Mouse (Mus musculus) testis, adult 2 months (tissue): ENCODE results near the gene Fry. TPM values are rescaled to one million over a fixed set of nuclear protein-coding genes. Genes with fewer than 3 reads are reported as not detected.

Experiments
- H3K27ac ChIP-seq: fragments of 200-500 bp; 2 replicates; pipeline ENCODE4 v1.5.1; 2012; ENCODE audit warnings: low read depth, low read length; ENCODE audit not compliant: control insufficient read depth, insufficient read depth
- H3K27me3 ChIP-seq: fragments of 200-500 bp; 2 replicates; pipeline ENCODE4 v1.6.1; 2012; ENCODE audit warnings: mild to moderate bottlenecking, low read length, moderate library complexity; ENCODE audit not compliant: control insufficient read depth, insufficient read depth
- H3K36me3 ChIP-seq: fragments of 200-500 bp; 2 replicates; pipeline ENCODE4 v1.6.1; 2012; ENCODE audit warnings: mild to moderate bottlenecking, low read length; ENCODE audit not compliant: control insufficient read depth, insufficient read depth
- H3K4me1 ChIP-seq: fragments of 200-500 bp; 2 replicates; pipeline ENCODE4 v1.6.1; 2012; ENCODE audit warnings: low read length; ENCODE audit not compliant: control insufficient read depth, insufficient read depth
- H3K4me3 ChIP-seq: fragments of 200-500 bp; 2 replicates; pipeline ENCODE4 v1.5.1; 2012; ENCODE audit warnings: low read depth, mild to moderate bottlenecking, low read length, moderate library complexity, mixed read lengths; ENCODE audit not compliant: control insufficient read depth
- CTCF ChIP-seq: fragments of 200-500 bp; IDR thresholded peaks from 2 replicates; pipeline ENCODE4 v1.5.1; 2012; ENCODE audit warnings: low read depth, mild to moderate bottlenecking, inconsistent platforms, low read length, moderate library complexity; ENCODE audit not compliant: control insufficient read depth, insufficient read depth, insufficient replicate concordance
- POLR2A ChIP-seq: fragments of 200-500 bp; IDR thresholded peaks from 2 replicates; pipeline ENCODE4 v1.6.1; 2012; ENCODE audit warnings: low read depth, mild to moderate bottlenecking, inconsistent platforms, low read length, moderate library complexity; ENCODE audit not compliant: control insufficient read depth
- polyA plus RNA-seq: library from polyadenylated mRNA; depleted of rRNA; stranded (reverse); fragments of >200 nt; gene quantifications from 2 replicates; pipeline ENCODE4 v1.2.3, GENCODE M21; 2012

Gene Fry
- polyA plus RNA-seq, 1 experiment: 8.4 TPM

DNA sequence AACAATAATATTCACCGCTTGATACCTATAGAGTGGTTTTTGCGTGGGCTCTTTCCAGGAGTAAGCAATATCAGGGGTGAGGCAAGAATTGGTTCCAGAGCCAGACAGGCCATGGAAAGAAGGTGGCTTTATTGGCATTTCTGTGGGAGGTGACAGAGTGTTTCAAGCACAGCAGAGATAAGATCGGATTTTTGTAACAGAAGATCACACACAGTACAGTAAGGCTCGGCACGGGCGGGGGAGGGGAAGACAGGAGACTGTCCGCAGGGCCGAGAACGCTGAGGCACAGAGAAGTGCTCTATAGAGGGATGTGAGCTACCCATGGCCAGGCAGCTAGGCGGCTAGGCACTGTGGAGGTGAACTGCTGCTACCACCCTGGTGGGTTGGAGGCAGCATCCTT, 53.1 kb downstream of the Fry start:
- no peaks in the 10 kb centered on the region; the same call in 1 of the 2 replicates for H3K4me1 ChIP-seq
- no peaks in the 10 kb centered on the region for H3K36me3 ChIP-seq
- H3K27ac ChIP-seq: no peak overlapping the region
- H3K27me3 ChIP-seq: no peaks in the 10 kb centered on the region
- TF ChIP-seq POLR2A (no peak), CTCF (no peak)
- H3K4me3 ChIP-seq: no peak overlapping the region

DNA sequence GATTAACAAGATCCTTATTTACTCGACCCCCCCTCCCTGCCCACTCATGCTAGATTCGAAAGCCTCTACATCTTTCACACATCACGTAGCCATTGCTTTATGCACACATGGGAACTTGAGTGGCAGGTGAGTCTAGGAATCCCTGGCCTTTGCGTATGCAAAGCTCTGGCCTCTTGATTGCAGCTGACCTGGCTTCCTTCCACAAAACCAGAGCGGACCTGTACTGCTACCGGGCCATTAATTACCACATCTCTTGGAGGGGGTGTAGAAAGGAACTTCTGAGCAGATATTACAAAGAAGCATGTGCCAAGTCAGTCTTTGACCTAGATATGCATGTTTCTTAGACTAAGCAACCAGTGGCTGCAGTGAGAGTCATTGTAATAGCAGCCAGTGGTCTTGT, 55.4 kb downstream of the Fry start:
- TF ChIP-seq CTCF (no peak), POLR2A (no peak)
- Histone ChIP-seq H3K27ac (no peak overlapping the region), H3K27me3 (no peaks in the 10 kb centered on the region), H3K36me3 (no peaks in the 10 kb centered on the region), H3K4me1 (no peaks in the 10 kb centered on the region; the same call in 1 of the 2 replicates), H3K4me3 (no peak overlapping the region)

DNA sequence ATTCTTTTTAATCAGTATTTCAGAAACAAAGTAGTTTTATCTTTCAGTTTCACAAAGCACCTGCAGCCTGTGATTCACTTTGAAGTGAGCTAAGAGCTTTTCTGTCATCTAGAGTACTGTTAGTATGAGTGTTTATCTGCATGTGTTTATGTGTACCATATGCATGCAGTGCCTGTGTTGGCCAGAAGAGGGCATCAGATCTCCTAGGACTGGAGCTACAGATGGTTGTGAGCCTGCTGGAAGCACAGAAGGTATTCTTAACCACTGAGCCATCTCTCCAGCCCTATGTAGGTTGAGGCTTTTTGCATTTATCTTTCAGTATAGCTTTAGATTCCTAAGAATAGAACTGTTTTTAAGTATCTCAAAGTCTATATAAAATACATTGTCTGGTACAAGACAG, 56.5 kb downstream of the Fry start:
- no peaks in the 10 kb centered on the region; the same call in 1 of the 2 replicates for H3K4me1 ChIP-seq
- H3K27ac ChIP-seq: no peak overlapping the region
- no peaks in the 10 kb centered on the region for H3K36me3 ChIP-seq
- TF ChIP-seq CTCF (peak; percentile 41; the same call in 1 of the 2 replicates), POLR2A (no peak)
- H3K27me3 ChIP-seq: no peaks in the 10 kb centered on the region
- H3K4me3 ChIP-seq: no peak overlapping the region

DNA sequence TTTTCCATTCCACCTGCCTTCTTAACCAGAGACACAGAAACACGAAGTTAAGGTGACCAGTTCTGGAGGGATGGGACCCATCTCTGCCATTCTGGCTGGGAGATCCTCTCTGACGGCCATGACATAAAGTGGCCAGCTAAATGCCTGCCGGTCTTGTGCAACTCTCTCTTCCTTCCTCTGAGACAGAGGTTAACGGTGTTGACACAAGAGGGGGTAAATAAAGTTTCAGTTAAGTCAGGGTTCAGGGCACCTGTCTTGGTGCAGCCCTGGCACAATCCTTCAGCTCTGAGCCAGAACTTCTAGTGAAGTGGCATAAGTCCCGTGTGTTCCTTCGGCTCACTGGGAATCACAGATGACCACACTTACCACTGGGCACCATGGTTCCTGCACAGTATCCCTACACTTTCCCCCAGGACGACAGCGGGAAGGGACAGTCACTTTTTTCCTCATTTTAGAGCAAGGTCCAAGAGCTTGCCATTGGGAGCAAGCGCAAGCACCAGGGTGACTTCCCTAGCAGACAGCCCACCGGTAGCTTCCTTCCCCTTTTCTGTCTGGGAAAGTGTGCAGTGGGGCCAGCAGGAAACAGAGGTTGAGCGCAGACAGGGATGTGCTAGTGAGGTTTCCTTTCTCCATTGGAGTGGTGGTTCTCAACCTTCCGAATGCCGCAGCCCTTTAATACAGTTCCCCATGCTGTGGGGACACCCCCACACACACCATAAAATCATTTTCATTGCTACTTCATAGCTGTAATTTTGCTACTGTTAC, 58.0 kb downstream of the Fry start:
- no peak for TF ChIP-seq POLR2A
- TF ChIP-seq CTCF: no peak
- no peak overlapping the region for H3K27ac ChIP-seq
- no peaks in the 10 kb centered on the region; the same call in 1 of the 2 replicates for H3K4me1 ChIP-seq
- H3K36me3 ChIP-seq: no peaks in the 10 kb centered on the region
- H3K4me3 ChIP-seq: no peak overlapping the region
- no peaks in the 10 kb centered on the region for H3K27me3 ChIP-seq

DNA sequence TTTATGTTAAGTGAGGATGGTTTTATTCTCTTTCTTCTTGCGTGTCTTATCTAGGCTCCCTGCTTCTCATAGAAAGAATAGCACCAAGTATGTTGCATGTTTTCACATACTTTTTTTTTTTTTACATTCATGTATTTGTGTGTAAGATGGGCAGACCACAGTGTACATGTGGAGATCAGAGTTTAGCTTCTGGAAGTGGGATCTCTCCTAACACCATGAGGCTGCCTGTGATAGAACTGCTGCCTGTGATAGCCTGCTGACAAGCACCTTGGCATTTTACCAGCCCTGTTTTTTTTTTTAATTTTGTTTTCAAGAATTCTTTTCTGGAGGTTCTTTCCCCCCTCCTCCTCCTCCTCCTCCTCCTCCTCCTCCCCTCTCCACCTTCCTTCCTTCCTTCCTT, 59.3 kb downstream of the Fry start:
- no peak for TF ChIP-seq POLR2A
- no peak for TF ChIP-seq CTCF
- H3K36me3 ChIP-seq: no peaks in the 10 kb centered on the region
- no peaks in the 10 kb centered on the region for H3K27me3 ChIP-seq
- H3K27ac ChIP-seq: no peak overlapping the region
- H3K4me3 ChIP-seq: no peak overlapping the region
- H3K4me1 ChIP-seq: no peaks in the 10 kb centered on the region

DNA sequence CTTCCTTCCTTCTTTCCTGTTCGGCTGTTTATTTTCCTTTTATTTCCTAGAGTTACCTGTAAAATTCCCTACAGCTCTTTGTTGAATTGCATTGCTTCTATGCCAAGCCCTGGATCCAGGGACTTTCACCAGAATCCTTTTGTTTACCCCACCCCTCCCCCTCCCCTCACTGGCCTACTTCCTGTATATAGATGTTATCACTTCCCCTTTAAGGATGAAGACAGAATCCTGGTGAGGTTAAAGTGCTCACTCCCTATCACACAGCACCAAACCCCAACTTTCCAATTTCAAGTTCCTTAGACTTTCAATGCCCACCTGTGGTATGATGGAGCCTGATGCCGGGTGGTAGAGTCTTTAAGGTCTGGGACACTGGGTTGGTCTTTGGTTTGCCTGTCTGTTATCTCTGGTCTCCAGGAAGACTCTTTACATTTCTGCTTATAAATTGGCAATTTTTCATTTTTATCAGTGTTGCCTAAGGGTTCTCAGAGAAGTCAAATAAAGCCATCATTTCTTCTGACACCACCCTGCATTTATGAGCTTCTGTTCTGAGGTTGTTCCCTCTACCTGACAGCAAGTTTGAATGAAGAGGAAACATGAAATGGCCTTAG, 59.9 kb downstream of the Fry start:
- H3K36me3 ChIP-seq: no peaks in the 10 kb centered on the region
- no peak overlapping the region for H3K4me3 ChIP-seq
- TF ChIP-seq POLR2A: no peak
- TF ChIP-seq CTCF: no peak
- no peaks in the 10 kb centered on the region for H3K27me3 ChIP-seq
- no peak overlapping the region for H3K27ac ChIP-seq
- H3K4me1 ChIP-seq: no peaks in the 10 kb centered on the region

DNA sequence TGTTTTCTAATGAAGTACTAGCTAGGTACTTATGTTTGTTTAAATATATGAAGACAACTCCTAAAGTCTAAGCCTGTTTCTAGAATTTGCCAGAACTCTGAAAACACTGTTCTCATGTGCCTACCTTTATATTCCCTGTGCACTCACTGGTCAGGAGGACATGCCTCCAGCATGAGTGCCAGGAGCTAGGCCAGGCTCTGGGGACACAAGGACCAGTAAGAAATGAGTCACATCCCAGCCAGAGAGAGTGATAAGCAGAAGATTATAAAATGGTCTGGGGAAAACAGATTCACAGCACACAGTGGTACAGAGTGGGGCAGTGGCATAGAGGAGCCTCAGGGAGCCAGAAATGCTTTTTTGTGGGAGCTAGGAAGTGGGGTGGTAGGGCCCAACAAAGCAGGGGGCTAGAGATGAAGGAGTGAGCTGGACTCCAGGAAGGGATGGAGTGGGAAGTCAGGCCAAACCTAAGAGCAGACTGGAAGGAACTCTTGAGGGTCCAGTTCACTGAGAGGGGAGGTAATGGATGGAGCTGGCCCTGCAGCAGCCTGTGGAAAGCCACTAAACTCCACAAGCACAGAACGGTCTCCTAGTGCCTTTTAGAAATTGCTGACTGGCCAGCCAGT, 62.7 kb downstream of the Fry start:
- Histone ChIP-seq H3K4me3 (no peak overlapping the region), H3K4me1 (no peaks in the 10 kb centered on the region), H3K36me3 (no peaks in the 10 kb centered on the region), H3K27ac (no peak overlapping the region), H3K27me3 (no peaks in the 10 kb centered on the region)
- TF ChIP-seq POLR2A (no peak), CTCF (no peak)

DNA sequence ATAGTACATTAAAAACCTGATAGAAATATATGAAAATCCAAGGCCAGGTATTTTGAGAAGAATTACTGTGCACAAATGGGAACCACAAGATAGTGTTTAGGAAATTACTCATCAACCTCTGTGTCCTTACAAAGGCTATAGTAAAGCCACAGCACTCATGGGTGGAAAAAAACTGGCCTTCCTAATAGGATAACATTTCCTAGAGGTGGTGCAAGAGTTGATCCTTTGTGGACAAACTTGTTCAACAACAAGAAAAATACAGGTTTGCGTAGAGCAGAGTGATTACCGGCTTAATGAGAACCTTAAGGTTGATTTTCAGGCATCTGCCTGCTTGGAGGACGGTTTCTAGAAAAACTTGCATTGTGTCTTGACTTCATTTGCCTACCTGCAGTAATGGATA, 66.5 kb downstream of the Fry start:
- H3K4me3 ChIP-seq: no peak overlapping the region
- no peaks in the 10 kb centered on the region for H3K27me3 ChIP-seq
- no peaks in the 10 kb centered on the region for H3K4me1 ChIP-seq
- no peaks in the 10 kb centered on the region for H3K36me3 ChIP-seq
- TF ChIP-seq CTCF (no peak), POLR2A (no peak)
- H3K27ac ChIP-seq: no peak overlapping the region
